Mouse (Mus musculus): ENCODE results near the gene Zfp84.

The Zfp84 gene

GRCm38 (mm10) chr7:29815910-29816429 lies 47.6 kb downstream of the Zfp84 start, which contains the start of gene Zfp790:
Gene Zfp790, plus strand, starts transcription at chr7:29816114.
- peak; percentile 54 to 63 for DNase-seq (ENCODE audit: low spot score in 2 of 2)

- peak; percentile 13 to 61 for DNase-seq (ENCODE audit: low spot score in 2 of 2)
Measured at GRCm38 (mm10) chr7:29818619-29819254, 50.4 kb downstream of the Zfp84 start.

GRCm38 (mm10) chr7:29828001-29828400 lies 59.6 kb downstream of the Zfp84 start:
- DNase-seq (ENCODE audit: low spot score in 2 of 2), result no peak
